Mouse (Mus musculus) spleen, postnatal 14 days (tissue): ENCODE measurements around the gene Hrct1.

Source experiments
- DNase-seq, 2 experiments: peaks; one replicate each; pipeline ENCODE4 v3.0.0; 2021 to 2022; ENCODE audit warnings: low spot score in 2 of 2

Gene Hrct1

GRCm38 (mm10) chr4:43727718-43728575, 959 bp downstream of the Hrct1 start:
- DNase-seq = no peak

- no peak for DNase-seq
Observed at GRCm38 (mm10) chr4:43728576-43728954, 1.6 kb downstream of the Hrct1 start.

GRCm38 (mm10) chr4:43729126-43729525, 2.1 kb downstream of the Hrct1 start:
- DNase-seq = no peak

- DNase-seq = no peak
Observed at GRCm38 (mm10) chr4:43729794-43730550, 3.0 kb downstream of the Hrct1 start, which contains the start of gene Spaar. Gene Spaar (plus strand): TSS chr4:43730034.

DNA sequence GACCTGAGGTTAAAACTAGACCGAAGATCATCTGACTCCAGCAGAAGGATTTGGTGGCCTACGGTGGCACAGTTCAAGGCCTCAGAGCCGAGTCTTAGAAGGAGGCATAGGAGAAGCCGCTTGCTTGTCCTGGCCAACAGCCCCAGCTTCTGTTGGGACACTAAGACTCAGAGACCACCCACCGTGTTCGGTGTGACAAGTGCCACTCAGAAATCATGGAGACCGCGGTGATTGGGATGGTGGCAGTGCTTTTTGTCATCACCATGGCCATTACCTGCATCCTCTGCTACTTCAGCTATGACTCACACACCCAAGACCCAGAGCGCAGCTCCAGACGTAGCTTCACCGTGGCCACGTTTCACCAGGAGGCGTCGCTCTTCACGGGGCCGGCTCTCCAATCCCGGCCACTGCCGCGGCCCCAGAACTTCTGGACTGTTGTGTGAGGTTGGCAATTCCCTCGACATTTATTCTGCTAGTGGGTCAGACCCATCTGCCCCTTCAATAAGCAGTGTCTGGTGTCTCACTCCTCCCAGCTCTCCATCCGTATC, 3.8 kb downstream of the Hrct1 start:
- no peak for DNase-seq

DNA sequence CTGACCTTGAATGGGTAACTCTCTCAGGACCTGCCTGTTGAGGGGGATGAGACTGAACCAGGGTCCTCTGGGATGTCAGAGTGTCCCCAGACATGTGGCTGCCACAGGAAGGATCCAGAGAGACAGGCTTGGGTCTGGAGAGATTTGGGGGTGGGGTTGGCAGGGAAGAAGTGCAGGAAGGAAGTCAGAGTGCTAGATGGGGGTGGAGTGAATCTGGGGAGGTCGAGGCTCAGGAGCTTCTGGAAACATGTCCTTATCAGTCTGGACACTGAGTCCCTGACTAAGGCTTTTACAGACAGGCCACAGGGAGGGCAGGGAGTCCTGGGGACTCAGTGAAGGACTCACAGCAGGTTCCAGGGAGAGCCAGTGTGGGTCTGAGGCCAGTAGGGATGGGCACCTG, 5.2 kb downstream of the Hrct1 start:
- DNase-seq = no peak

GRCm38 (mm10) chr4:43733186-43733585, 6.2 kb downstream of the Hrct1 start:
- no peak for DNase-seq

- DNase-seq = no peak
Observed at GRCm38 (mm10) chr4:43737144-43737543, 10.2 kb downstream of the Hrct1 start.

- DNase-seq = no peak
Observed at GRCm38 (mm10) chr4:43738989-43739674, 12.1 kb downstream of the Hrct1 start.

DNA sequence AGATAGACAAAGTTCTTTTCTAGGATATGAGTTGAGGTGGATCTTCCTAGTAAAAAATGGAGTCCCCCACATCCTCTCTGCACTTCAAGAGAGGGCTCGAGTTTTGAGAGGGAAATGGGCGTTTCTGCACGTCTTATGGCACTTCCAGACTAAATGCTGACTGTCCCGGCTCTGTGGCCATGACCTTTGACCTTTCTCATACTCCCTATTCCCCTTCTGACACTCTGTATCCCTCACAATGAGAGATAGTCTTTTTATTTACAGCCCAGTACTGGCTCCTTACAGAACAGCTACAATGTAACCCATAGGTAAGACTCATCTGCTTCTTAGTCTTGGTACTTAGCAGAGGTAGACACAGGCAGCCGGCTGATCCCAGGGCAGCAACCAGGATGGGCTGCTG, 14.5 kb downstream of the Hrct1 start:
- DNase-seq = no peak

DNA sequence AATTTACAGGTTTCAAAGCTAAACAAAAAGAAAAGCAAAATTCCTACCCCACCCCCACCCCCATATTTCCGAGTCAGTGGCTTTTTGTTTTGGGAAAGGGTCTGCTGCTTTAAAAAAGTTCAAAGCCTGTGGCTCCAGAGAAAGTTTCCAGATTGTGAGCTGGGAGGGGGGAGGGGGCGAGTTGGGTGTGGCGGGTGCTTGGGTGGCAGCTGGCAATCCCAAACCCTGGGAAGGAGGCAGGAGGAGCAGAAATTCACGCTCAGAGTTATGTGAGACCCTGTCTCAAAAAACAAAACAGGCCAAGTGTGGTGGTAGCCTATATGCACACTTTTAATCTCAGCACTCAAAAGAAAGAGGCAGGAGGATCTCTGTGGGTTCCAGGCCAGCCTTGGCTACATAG, 15.6 kb downstream of the Hrct1 start:
- DNase-seq = no peak

GRCm38 (mm10) chr4:43743099-43743498, 16.1 kb downstream of the Hrct1 start:
- DNase-seq = no peak

DNA sequence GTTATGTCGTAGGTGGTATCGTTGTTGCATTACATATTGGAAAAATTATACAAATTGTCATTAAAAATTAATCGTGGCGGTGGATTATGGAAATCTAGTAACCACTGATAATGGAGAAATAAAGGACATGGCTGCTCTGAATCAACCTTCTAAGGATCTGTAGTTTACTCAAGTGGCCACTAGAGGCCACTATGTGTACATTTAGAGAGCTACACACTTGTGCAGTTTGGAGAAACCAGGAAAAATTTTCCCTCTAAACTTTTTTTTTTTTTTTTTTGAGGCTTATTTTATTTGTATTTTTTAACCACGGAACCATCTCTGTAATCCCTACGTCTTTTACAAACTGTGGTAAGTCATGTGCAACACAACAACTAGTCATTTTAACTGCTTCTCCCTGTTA, 18.2 kb downstream of the Hrct1 start:
- DNase-seq = no peak

DNA sequence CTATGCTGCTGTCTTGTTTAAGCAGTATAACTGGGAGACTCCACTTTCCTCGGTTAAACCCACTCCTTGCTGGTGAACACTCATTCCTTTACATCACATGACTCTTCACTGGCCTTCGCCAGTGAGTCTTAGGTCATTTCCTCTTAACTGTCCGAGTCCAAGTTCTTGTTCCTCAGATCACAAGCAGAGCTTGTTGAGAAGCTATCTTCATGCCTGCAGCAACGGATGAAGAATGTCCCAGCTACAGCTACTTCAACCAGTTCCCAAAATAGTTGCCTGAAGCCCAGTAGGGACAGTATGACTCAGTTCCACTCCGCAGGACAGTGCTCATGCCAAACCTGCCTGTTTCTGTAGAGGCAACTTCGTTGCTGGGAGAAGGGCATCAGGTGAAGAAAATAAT, 30.2 kb downstream of the Hrct1 start:
- DNase-seq = no peak

DNA sequence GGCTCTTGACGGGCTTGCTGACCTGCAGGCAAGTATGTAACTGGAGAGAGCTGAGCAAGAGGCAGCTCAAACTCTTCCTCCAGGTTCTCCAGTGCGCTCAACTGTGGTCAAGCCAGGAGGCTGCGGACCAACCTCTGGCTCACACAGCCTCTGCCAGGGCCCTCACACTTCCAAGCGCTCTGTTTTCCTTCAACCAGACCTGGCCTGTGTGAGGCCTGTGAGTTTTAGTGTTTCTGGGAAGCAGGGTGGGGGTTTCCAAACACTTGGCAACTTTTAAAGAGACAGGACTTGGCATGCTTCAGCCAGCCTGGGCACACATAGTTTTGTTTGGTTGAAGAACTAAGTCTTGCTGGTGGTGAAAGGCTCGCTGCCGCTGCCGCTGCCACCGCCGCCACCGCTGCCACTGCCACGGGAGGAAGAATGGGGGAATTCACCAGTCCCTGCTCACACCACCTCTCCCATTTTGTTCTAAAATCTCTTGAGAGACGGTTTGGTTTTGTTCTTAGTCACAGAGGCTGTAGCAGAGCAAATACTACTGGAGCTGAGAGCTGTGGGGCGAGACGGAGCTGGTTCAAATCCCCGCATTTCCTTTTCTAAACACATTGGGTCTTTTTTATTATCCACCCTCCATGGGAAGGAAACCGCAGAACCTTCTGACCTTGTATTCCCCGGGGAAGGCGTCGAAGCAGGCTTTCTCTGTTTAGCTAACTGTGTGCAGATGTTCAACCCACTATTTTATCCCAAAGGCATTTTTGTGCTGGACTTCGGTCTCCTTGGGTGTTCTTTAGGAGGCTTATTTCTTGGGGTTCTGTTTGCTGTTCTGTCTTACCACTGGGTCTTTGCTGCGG, 32.8 kb downstream of the Hrct1 start:
- DNase-seq = no peak

DNA sequence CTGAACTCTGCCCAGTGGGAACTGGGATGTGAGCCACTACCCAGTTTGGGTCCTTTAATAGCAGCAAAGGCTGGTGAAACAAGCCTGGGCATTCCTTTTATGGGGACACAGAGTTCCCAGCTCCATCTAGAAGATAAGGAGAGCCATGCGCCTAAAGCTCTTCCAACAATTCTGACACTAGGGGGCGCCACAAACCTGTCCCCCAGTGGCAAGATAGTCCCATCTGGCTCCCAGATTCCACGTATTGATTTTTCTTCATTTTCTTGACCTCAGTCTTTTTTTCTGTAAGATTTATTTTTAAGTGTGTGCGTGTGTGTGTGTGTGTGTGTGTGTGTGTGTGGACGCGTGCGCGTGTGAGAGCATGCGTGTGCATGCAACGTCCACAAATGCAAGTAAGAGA, 33.5 kb downstream of the Hrct1 start:
- no peak for DNase-seq

DNA sequence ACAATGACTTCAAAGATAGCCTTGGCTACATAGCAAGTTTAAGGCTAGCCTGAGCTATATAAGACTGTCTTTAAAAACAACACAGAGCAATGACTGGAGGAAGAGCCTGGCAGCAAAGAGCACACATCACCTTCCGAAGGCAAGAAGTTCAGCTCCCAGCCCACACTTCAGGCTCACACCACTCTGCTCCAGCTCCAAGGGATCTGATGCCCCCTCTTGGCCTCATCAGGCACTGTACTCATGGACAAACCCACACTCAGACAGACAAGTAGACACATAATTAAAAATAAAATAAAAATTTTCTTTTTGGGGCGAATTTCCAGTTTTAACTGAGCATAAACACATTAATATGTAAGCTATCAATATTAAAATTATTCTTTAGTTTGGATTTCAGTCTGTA, 34.3 kb downstream of the Hrct1 start:
- DNase-seq = no peak

DNA sequence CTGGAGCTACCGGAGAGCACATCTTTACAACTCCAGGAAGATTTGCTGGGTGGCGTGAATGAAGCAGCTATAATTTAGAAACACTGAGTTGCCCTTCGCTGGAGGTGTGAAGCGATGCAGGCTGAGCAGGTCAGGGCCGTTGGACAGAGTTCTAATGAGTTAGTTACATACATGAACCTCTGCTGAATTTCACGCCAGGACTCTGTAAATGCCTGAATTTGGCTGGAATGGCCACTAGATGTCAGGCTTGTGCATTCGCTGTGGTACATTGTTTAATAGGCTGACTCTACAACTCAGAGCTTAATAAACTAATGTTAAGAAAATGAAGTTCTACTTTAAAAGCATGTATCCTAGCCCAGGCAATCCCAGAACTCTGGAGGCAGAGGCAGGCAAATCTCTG, 36.4 kb downstream of the Hrct1 start:
- no peak for DNase-seq

DNA sequence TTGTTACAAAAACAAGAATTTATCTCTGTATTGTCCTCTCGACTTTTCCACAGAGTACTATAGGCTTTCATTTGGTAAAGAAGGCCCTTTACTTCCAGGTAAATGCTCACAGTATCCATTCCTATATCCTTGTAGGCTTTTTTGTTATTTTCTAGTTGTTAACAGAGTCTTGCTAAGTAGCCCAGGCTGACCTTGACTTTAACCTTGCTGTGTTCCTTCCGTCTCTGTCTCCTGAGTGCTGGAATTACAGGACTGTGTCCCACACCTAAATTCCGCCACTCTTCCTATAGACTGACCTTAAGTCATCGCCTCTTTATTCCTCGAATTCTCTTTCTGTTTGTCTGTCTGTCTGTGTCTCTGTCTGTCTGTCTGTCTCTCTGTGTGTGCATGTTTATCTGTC, 41.4 kb downstream of the Hrct1 start:
- DNase-seq = no peak

GRCm38 (mm10) chr4:43769374-43769773, 42.4 kb downstream of the Hrct1 start:
- no peak for DNase-seq

DNA sequence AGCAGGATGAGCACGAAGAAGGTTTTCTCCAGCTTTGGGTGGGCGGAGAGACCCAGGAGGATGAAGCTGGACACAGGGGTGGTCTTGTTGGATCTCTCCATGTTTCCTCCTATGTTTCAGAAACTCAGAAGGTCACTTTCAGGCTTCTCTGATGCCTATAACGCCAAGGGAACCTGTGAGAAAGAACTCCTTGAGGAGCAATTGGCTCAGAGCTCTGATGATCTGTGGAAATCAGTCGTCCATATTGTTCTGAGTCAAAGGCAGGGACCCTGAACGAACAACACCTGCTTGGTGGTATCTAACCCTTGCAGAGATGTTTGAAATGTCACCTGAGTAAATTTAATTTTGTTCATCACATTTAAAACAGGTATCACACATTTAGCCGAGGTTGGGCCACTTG, 43.9 kb downstream of the Hrct1 start, which contains the start of gene Olfr159:
TSS of gene Olfr159 (minus strand) at position 101 of the 400 bp plus-strand sequence.
- no peak for DNase-seq
